Mouse (Mus musculus) mouse embryonic stem cell (cell line): ENCODE data around the gene Atg14.
"Not testable (repeated sequence)": the region's sequence is repeated elsewhere in the genome, so short reads cannot be mapped to it uniquely, and the experiment has no call there.

Experiments used
- in situ Hi-C, 2 experiments: fragments of 300-500 bp; cut with MboI; formaldehyde crosslinking; loops; 1 replicate in 1 of 2; 3 replicates in 1 of 2; pipeline ENCODE4 v1.14.3; 2019 to 2020; ENCODE audit warnings: low sequenced_read_pairs in 2 of 2, low pct_unique_long_range_greater_than_20kb in 1 of 2, mixed read lengths in 1 of 2; ENCODE audit not compliant: unreplicated experiment in 1 of 2

The Atg14 gene

DNA sequence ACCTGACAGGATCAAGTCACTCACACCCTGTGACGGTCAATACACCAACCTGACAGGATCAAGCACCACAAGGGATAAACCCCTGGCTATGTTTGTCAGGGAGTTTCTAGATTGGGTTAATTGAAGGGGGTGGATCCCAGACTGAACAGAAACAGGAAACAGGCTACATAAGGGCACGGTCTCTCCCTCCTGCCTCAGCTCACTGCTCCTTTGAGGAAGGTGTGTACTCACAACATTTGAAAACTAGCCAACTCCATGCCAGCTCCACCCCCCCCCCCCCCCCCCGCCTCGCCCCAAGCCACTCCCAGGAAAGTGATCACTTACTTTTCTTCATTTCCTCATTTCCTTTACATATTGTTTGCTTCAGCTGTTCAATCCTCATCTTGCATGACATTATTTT lies 16.2 kb downstream of the Atg14 start:
- in situ Hi-C loops = no loop called here

DNA sequence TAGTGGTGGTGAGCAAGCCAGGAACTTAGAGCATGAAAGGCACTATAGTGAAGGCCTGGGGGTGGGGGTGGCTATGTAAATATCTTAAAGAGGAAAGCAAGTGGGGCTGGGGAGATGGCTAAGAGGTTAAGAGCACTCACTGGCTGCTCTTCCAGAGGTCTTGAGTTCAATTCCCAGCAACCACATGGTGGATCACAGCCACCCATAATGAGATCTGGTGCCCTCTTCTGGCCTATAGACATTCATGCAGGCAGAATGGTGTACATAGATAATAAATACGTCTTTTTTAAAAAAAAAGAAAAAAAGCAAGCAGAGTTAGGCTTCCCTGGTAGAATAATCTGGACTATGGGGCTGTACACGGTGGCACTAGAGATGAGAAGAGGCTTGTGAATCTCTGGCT lies 17.1 kb downstream of the Atg14 start:
- in situ Hi-C loops = no loop called here

DNA sequence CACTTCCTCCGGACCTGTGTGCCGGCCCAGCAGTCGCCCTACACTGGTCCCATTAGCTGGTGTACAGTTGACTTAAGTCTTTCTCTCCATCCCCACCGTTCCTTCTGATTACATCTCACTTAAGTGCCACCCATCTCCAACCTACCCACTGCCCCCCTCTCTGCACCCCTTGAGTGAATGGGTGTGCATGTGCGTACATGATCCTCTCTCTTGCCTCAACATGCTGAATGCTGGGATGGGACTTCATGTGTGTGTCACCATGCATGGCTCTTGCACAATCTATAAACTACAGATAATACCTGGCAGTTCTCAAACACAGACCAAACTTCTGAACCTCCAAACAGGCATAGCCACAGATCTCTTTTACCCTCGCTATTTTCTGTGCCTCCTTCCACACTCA lies 18.8 kb downstream of the Atg14 start:
- in situ Hi-C loops = no loop called here

DNA sequence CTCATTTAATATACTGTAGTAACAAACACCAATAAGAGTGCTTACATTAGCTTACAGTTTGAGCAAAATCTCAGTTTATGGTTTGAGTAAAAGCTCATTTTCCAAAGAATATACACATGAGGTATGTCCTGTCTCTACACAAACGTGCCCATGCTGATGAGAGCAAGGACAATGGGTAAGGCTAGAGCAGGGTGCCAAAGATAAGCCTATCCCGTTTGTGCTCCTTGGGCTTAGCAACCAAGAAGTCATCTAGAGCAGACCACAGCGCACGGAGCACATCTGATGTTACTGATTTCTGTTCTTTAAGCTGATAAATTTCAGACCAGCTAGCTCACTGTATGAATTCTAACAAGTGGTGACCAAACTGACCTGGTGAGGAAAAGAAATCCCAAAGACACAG lies 25.6 kb downstream of the Atg14 start:
- in situ Hi-C loops = no loop called here

DNA sequence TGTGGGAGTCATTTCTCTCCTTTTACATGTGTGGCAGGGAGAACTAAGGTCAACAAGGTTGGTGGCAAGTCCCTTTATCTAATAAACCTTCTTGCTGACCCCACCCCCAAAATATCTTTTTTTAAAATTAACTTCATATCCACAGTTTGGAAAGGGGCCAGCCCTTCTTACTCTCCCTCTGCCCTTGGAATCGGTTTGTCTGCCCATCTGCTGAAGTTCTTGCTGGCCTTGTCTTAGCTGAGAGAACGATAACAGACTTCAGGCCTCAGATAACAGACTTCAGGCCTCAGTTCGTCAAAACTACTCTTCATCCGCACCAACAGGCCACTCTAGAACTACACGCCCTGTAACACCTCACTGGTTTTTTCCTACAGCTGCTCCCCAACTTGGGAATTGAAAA lies 26.2 kb downstream of the Atg14 start:
- in situ Hi-C loops = no loop called here

DNA sequence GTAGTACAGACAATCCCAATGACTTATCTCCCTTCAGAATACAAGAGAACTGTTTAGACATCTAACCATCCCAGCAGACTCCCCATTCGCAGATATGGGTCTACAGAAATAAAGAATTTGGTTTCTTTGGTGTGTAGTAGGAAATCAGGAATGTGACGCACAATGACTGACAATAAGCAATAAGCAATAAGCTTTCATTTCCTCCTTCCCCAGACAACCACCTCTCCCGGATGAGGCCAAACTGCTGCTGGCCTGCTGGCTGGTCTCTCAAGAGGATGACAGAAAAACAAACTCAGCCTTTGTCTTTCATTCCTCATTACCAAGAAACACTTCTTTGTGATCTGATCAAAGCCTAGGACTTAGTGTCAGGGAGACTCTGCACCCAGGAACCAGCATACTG lies 28.2 kb downstream of the Atg14 start:
- in situ Hi-C loops = no loop called here

DNA sequence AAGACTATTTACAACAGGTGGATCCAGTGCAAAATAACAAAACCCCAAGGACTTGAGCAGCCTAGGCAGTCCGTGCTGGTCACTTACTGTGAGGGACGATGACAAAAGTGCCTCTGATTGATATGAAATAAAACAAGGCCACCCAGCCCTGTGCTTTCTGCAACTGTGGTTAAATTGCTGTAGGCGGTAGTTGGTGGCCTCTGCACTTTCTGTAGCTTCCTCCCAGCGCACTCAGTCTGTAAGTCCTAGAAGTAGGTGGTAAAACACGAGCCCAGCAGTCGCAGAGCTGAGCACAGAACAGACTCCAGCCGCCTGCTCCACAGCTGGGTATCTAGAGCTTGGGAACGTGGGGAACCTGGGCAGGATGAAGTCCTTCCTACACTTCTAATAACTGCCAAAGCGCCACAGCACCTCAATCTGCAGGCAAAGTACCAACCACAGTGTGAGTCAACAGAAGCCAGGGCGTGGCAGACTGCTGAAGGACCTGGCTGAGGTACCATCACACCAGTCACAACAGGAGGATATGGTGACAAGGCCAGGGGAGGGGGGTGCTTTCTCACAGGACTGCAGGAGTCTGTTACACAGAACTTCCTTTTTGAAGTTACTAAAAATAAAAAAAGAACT lies 29.0 kb downstream of the Atg14 start:
- in situ Hi-C loops = no loop called here

DNA sequence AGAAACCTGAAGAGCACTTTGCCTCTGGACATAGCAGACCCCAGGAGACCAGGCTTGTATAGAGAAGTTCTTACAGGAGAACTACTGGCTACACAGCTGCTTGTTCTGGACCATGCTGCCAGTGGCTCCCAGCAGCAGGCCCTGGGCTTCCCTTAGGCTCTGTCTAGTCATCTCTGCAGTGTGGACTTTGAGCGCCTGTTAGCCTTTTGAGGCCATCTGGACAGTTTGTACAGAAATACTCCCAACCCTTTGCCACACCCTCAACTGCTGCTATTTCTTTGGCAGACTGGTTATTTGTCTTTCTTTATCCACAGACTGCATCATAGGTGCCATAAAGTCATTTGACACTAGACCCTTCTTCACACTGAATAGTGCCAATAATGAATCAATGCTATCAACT lies 35.4 kb downstream of the Atg14 start:
- in situ Hi-C loops = no loop called here

DNA sequence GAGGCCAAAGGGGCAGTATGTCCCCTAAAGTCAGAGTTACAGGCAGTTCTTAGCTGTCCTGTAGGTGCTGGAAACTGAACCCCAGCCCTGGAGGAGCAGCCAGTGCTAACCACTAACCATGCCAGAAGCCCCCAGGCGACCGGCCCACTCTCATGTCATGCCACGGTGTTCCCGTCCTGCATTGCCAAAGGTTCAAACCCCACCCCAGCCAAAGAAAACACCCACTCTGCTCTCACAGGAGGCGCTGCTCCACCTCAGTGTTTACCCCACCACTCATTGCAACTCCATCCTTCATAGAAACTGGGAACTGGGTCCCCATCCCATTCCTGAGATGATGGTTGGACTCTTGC lies 36.3 kb downstream of the Atg14 start:
- in situ Hi-C loops = no loop called here

DNA sequence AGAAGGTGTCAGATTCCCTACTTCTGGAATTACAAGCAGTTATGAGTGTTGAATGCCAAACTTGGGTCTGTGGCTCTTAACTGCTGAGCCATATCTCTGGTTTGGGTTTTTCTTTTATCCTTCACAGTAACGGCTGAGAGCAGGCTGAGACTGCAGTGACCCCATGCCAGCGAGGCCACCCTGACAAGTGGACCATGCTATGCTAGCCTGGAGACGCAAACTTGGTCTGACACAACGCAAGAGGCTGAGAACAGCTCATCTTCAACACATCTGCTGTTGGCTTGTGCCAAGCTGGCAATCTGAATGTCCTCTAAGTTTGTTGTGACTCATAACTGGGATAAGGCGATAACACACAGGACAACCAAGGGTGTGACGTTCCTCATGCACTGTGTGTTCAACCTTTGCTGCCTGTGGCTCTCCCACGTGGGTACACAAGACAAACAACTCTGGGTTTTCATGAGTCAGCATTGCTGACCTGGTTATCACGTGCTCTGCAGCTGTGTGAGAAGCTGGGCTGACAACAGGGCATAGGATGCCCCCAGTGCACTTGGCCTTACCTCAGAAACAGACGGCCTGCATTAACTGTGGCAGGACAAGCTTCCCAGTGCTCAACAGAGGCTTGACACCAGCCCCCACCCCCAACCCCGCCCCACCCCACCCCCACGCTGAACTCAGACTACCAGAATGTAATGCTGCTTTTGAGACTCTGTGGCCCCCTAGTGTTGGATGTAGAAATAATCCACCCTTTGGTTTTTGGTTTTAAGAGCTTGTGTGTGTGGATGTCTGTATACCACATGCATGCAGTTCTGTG lies 36.9 kb downstream of the Atg14 start:
- in situ Hi-C loops = no loop called here

DNA sequence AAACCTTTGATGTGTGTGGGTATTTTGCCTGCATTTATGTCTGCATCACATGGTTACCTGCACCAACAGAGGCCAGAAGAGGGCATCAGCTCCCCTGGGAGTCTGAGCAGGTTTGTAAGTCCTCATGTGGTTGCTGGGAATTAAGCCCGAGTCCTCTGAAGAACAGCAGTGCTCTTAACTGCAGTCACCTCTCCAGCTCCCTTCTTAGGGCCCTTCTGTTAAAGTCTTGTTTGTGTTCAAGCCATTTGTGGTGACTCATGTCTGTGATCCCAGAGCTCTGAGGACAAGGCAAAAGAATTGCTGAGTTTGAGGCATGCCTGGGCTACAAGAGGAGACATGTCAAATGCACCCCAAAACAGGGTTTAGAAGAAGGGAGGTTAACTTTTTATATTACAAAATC lies 38.0 kb downstream of the Atg14 start:
- in situ Hi-C loops = no loop called here

DNA sequence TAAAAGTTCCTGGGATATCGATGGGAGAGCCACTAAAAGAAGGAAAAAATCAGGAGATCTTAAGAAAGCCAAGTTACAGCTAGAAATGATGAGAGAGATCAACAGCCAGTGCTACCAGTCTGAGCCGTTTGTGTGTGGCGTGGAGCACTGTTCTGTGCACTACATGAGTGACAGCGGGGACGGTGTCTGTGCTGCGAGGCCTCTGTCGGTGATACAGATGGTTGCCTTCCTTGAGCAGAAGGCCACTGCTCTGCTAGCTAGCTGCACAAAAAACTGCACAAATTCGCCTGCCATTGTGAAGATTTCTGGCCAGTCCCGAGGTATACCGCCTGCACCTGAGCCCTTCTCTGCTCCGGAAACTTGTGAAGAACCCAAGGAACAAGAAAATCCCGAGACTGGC lies 40.9 kb downstream of the Atg14 start:
- in situ Hi-C loops = not testable (repeated sequence)

DNA sequence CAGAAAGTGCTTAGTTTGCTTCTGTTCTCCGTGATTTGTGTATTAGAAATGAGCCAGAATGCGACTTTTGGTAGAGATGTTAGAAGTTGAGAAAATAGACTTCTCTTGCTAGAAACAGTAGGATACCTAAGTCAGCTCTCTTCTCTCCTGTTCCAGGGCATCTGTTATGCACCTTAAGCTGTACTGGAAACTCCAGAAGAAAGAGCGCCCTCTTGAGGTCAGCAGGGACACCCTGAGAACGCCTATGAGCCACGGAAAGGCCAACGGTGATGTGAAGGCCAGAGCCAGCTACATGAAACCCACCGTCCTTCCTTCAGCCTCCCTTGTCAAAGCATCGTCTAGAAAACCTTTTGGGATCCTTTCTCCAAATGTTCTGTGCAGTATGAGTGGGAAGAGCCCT lies 41.4 kb downstream of the Atg14 start:
- in situ Hi-C loops = no loop called here

DNA sequence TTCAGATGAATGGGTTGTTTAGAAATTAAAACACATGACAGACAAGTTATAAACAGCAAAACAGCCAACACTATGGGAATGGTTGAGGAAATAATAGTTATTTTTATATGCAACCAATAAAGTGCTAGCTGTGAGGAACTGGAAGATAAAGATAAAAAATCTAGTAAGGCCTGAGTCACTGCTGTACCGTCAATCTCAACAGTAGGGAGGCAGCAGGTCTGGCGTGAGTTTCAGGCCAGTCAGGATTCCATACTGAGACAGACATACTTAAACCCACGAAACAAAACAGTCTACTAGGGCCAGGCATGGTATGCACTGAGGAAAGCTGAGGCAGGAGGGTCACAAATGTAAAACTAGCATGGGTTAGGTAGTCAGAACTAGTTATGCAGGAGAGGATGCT lies 42.2 kb downstream of the Atg14 start:
- in situ Hi-C loops = no loop called here

DNA sequence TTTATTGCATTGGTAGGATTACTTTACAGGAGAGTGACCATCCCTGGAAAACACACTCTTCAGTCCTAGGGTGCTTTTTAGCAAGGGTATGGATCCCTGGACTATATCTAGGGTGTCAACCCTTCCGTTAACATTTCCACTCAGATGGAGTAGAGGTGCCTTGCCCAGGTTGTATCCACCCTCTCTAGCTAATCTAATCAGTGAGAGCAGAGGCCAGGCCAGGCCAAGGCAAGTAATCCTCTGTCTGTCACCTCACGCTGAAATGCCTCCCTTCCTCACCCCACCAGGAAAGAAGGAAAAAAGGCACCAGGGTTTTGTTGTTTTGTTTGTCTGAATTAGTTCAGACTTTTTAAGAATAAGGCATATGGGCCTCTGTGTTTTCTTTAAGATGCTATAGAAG lies 42.6 kb downstream of the Atg14 start:
- in situ Hi-C loops = no loop called here

DNA sequence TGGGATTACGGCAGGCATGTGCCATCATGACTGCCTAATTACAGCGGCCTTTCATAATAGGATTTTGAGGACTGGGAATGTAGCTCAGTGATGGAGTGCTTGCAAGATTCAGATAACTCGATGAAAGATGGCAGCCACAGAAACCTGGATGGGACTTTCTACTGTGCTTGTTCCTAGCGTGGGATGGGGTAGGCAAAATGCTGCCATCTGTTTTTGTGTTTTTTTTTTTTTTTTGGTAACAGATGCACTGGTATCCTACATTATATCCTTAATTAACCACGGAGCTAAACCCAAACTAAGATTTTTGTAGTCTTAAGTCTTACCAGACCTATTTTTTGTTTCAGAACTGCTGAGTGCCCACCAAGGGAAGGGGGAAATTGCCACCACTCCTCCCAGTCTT lies 44.6 kb downstream of the Atg14 start:
- in situ Hi-C loops = no loop called here

DNA sequence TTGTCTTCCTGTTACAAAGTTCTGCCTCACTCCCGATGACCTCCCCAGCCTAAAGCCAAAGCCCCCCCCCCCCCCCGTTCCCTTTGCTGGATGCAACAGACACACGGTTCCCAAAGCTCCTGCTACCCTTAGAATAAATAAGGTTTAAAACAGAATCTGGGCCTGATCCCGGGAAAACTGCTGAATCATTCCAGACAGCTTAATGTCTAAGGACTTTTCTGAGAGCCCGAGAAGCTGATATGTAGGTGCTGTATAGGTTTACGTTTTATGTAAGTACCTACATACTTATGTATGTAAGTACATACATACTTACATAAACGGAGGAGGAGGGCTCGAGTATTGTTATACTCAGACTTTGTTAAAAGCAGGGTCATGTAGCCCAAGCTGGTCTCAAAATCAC lies 45.1 kb downstream of the Atg14 start:
- in situ Hi-C loops = no loop called here

DNA sequence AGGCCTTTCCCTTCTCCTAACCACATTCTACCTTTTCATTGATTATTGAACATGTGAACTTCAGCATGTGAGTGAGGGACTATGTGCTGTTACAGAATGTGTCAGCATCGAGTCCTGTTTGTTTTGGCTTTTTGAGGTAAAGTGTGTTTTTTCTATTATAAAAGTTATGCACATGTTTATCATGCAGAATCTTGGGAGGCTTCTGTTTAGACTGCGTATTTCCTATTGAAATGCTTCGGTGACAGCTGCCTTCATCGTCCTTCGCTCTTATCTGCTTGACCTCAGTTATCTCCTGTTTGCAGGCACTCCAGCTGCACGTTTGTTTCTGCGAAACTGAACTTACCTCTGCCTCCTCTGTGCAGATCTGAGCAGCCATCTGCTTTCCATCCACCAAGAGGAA lies 48.1 kb downstream of the Atg14 start:
- in situ Hi-C loops = no loop called here

DNA sequence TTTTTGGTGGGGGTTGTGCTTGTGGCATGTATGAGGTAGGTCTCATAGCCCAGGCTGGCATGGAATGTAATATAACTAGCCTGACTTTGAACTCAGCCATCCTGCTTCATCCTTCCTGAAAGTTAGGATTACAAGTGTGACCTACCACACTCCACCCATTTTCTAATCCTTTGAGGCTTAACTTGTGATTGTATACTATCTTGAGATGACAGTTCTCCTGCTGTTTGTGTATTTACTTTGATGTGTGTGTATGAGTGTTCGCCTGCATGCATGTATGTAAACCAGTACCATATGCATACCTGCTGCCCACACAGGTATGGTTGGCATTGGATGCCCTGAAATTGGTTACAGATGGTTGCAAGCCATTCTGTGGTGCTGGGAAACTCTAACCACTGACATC lies 48.8 kb downstream of the Atg14 start:
- in situ Hi-C loops = no loop called here

DNA sequence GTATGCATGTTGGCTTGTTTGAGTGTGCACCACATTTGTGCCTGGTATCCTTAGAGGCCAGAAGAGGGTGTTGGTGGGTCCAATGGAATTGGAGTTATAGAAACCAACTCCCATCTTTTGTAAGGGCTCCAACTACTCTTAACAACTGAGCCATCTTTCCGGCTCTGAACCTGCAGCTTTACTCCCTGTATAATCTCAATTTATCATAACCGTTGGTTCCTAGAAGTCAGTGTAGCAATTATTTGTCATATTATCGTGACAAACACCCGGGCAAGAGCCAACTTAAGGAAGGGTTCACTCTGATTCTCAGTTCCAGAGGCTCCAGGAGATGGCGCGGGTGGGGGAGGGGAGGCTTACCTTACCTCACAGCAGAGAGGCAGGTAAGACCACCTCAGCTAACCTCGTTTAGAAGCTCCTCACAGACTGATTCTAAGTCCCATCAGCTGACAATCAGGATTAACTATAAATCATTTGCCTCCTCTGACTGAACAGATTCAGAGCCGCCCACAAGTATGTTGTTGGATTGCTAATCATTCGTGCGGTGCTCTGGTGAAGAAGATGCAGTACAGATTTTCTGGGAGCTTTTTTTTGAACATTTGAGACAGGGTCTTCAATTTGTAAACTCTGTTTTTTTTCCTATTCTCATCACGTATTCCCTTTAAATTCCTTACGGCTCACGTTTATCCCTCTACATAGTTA lies 49.5 kb downstream of the Atg14 start:
- in situ Hi-C loops = no loop called here
